Mouse (Mus musculus) cortical plate, adult 2 months (tissue): ENCODE measurements around the gene Cntn5. TPM values are rescaled to one million over a fixed set of nuclear protein-coding genes. Genes with fewer than 3 reads are reported as not detected.

ENCODE experiments used
- H3K27ac ChIP-seq: fragments of 200-500 bp; 2 replicates; pipeline ENCODE4 v1.5.1; 2012; ENCODE audit warnings: low read length, control low read depth, inconsistent platforms; ENCODE audit not compliant: insufficient read depth
- H3K4me1 ChIP-seq: fragments of 200-500 bp; 2 replicates; pipeline ENCODE4 v1.6.1; 2011; ENCODE audit warnings: low read length; ENCODE audit not compliant: control insufficient read depth, insufficient read depth
- H3K4me3 ChIP-seq: fragments of 200-500 bp; 2 replicates; pipeline ENCODE4 v1.5.1; 2011; ENCODE audit warnings: mild to moderate bottlenecking, low read length, control low read depth; ENCODE audit not compliant: insufficient read depth
- CTCF ChIP-seq: fragments of 200-500 bp; IDR thresholded peaks from 2 replicates; pipeline ENCODE4 v1.5.1; 2011; ENCODE audit warnings: mild to moderate bottlenecking, control low read depth, low read length; ENCODE audit not compliant: insufficient read depth; ENCODE audit errors: extremely low read depth
- POLR2A ChIP-seq: fragments of 200-500 bp; IDR thresholded peaks from 2 replicates; pipeline ENCODE4 v1.6.1; 2011; ENCODE audit warnings: mild to moderate bottlenecking, low read length, control low read depth; ENCODE audit not compliant: insufficient read depth; ENCODE audit errors: extremely low read depth
- polyA plus RNA-seq: library from polyadenylated mRNA; depleted of rRNA; stranded (reverse); fragments of >200 nt; gene quantifications from 2 replicates; pipeline ENCODE4 v1.2.3, GENCODE M21; 2012

Cntn5 gene
- polyA plus RNA-seq, 1 experiment: 4.4 TPM

GRCm38 (mm10) chr9:10116581-10116980, 788.0 kb downstream of the Cntn5 start:
- Histone ChIP-seq H3K4me1 (no peaks in the 10 kb centered on the region), H3K4me3 (no peak overlapping the region), H3K27ac (no peak overlapping the region)
- TF ChIP-seq POLR2A (no peak), CTCF (no peak)

- H3K27ac ChIP-seq: no peak overlapping the region
- no peak overlapping the region for H3K4me3 ChIP-seq
- no peak for TF ChIP-seq POLR2A
- no peak for TF ChIP-seq CTCF
- H3K4me1 ChIP-seq: no peaks in the 10 kb centered on the region
Observed at GRCm38 (mm10) chr9:10109156-10109555, 795.4 kb downstream of the Cntn5 start.

- TF ChIP-seq CTCF (no peak), POLR2A (no peak)
- Histone ChIP-seq H3K4me3 (no peak overlapping the region), H3K4me1 (no peaks in the 10 kb centered on the region), H3K27ac (no peak overlapping the region)
Observed at GRCm38 (mm10) chr9:10107861-10108260, 796.7 kb downstream of the Cntn5 start.

GRCm38 (mm10) chr9:10101812-10102440, 802.6 kb downstream of the Cntn5 start:
- Histone ChIP-seq H3K4me3 (no peak overlapping the region), H3K27ac (no peak overlapping the region), H3K4me1 (no peaks in the 10 kb centered on the region)
- TF ChIP-seq CTCF (no peak), POLR2A (no peak)

- TF ChIP-seq CTCF (no peak), POLR2A (no peak)
- H3K27ac ChIP-seq: no peak overlapping the region
- H3K4me1 ChIP-seq: no peaks in the 10 kb centered on the region
- H3K4me3 ChIP-seq: no peak overlapping the region
Observed at GRCm38 (mm10) chr9:10076282-10076681, 828.3 kb downstream of the Cntn5 start.

- H3K27ac ChIP-seq: no peak overlapping the region
- no peak overlapping the region for H3K4me3 ChIP-seq
- H3K4me1 ChIP-seq: no peaks in the 10 kb centered on the region
- no peak for TF ChIP-seq CTCF
- no peak for TF ChIP-seq POLR2A
Observed at GRCm38 (mm10) chr9:10073401-10073800, 831.2 kb downstream of the Cntn5 start.

GRCm38 (mm10) chr9:10072860-10073259, 831.7 kb downstream of the Cntn5 start:
- Histone ChIP-seq H3K4me1 (no peaks in the 10 kb centered on the region), H3K4me3 (no peak overlapping the region), H3K27ac (no peak overlapping the region)
- TF ChIP-seq POLR2A: no peak

GRCm38 (mm10) chr9:10071271-10071670, 833.3 kb downstream of the Cntn5 start:
- H3K4me1 ChIP-seq: no peaks in the 10 kb centered on the region
- no peak overlapping the region for H3K27ac ChIP-seq
- no peak overlapping the region for H3K4me3 ChIP-seq
- TF ChIP-seq CTCF (no peak), POLR2A (no peak)

GRCm38 (mm10) chr9:10044969-10045789, 859.4 kb downstream of the Cntn5 start:
- Histone ChIP-seq H3K27ac (no peak overlapping the region), H3K4me1 (no peaks in the 10 kb centered on the region), H3K4me3 (no peak overlapping the region)
- no peak for TF ChIP-seq POLR2A
- no peak for TF ChIP-seq CTCF

GRCm38 (mm10) chr9:10043001-10043400, 861.6 kb downstream of the Cntn5 start:
- H3K4me3 ChIP-seq: no peak overlapping the region
- H3K27ac ChIP-seq: no peak overlapping the region
- no peaks in the 10 kb centered on the region for H3K4me1 ChIP-seq
- TF ChIP-seq CTCF: no peak
- TF ChIP-seq POLR2A: no peak
